Mouse (Mus musculus) heart, adult 2 months (tissue): Measurements from ENCODE around the gene Fgfr2. TPM values are rescaled to one million over a fixed set of nuclear protein-coding genes. Genes with fewer than 3 reads are reported as not detected.
"Not testable (repeated sequence)": the region's sequence is repeated elsewhere in the genome, so short reads cannot be mapped to it uniquely, and the experiment has no call there.

ENCODE experiments used
- DNase-seq, 2 experiments: peaks; one replicate each; pipeline ENCODE4 v3.0.0; 2021
- H3K27ac ChIP-seq: fragments of 200-600 bp; 2 replicates; pipeline ENCODE4 v1.8.1; 2022
- H3K27me3 ChIP-seq: fragments of 200-500 bp; 2 replicates; pipeline ENCODE4 v1.6.1; 2012; ENCODE audit warnings: mild to moderate bottlenecking, low read length, inconsistent platforms, mixed read lengths; ENCODE audit not compliant: control insufficient read depth, insufficient read depth
- H3K36me3 ChIP-seq: fragments of 200-500 bp; 2 replicates; pipeline ENCODE4 v1.6.1; 2012; ENCODE audit warnings: low read length, inconsistent platforms; ENCODE audit not compliant: control insufficient read depth, insufficient read depth
- H3K4me1 ChIP-seq: fragments of 200-500 bp; 2 replicates; pipeline ENCODE4 v1.6.1; 2011; ENCODE audit warnings: low read length; ENCODE audit not compliant: control insufficient read depth, insufficient read depth
- H3K4me3 ChIP-seq: fragments of 200-600 bp; 2 replicates; pipeline ENCODE4 v1.8.1; 2022
- H3K79me2 ChIP-seq: fragments of 200-500 bp; replicated peaks from 2 replicates; pipeline ENCODE4 v1.6.1; 2012; ENCODE audit warnings: mild to moderate bottlenecking, inconsistent platforms, low read length, moderate library complexity, mixed read lengths; ENCODE audit not compliant: control insufficient read depth, insufficient read depth
- H3K9ac ChIP-seq: fragments of 200-500 bp; 2 replicates; pipeline ENCODE4 v1.6.1; 2012; ENCODE audit warnings: low read depth, mild to moderate bottlenecking, control low read depth, inconsistent platforms, low read length, mixed read lengths
- CTCF ChIP-seq: fragments of 200-600 bp; IDR thresholded peaks from 2 replicates; pipeline ENCODE4 v1.8.1; 2022; ENCODE audit warnings: antibody characterized with exemption, mild to moderate bottlenecking, moderate library complexity
- EP300 ChIP-seq: fragments of 200-500 bp; IDR thresholded peaks from 2 replicates; pipeline ENCODE4 v1.6.1; 2011; ENCODE audit warnings: low read depth, low read length, control low read depth; ENCODE audit not compliant: insufficient read depth
- POLR2A ChIP-seq: fragments of 200-500 bp; IDR thresholded peaks from 2 replicates; pipeline ENCODE4 v1.6.1; 2011; ENCODE audit warnings: mild to moderate bottlenecking, low read depth, low read length, control low read depth; ENCODE audit not compliant: insufficient read depth
- WGBS: fragments of 180-500 bp; shearing (Covaris S2); methylation state at CpG from one replicate; pipeline ENCODE4 v1.1.7; 2018; 5-methylcytosine and 5-hydroxymethylcytosine counted together
- intact Hi-C: fragments of 180-260 bp; cut with DNase I; formaldehyde crosslinking; loops from one replicate; pipeline ENCODE4 v1.15.1; 2025
- polyA plus RNA-seq: library from polyadenylated mRNA; depleted of rRNA; stranded (reverse); fragments of >200 nt; gene quantifications from 2 replicates; pipeline ENCODE4 v1.2.3, GENCODE M21; 2012
- total RNA-seq, 2 experiments: library from RNA; stranded (reverse); gene quantifications; 2 replicates each; pipeline ENCODE4 v1.2.3; 2021

Fgfr2 gene
- total and polyA plus RNA-seq, 3 experiments, result 1.1 to 2.0 (median 1.3) TPM

DNA sequence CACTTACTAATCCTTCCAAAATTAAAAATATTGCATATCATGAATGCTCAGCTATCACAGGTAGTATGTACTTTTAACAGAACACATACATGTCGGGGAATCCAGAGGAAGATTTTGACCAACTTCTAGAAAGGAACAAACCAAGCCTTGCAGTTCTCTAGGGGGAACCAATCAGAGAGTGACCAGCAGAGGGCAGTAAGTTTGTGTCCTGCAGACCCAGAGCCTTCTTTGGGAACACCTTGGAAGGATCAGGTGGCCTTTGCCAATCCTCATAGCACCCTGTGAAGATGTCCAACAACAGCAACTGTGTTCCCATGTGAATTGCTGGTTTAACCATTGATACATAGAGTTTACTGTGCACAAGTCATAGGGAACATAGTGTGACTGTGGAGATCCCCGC is 2060.6 kb downstream of the Fgfr2 start:
- H3K9ac ChIP-seq, result no peak overlapping the region
- H3K27ac ChIP-seq, result no peak overlapping the region
- H3K4me3 ChIP-seq, result no peak overlapping the region
- DNase-seq, result no peak
- no peaks in the 10 kb centered on the region for H3K4me1 ChIP-seq
- H3K36me3 ChIP-seq, result no peaks in the 10 kb centered on the region
- intact Hi-C loops, result no loop called here
- 89% methylated on average over 2 of the region's 2 CpGs for whole genome bisulfite sequencing
- TF ChIP-seq CTCF (peak; percentile 41), EP300 (no peak)
- H3K79me2 ChIP-seq, result no peaks in the 10 kb centered on the region
- H3K27me3 ChIP-seq, result no peaks in the 10 kb centered on the region

GRCm38 (mm10) chr7:131059808-131060207 is 2063.3 kb downstream of the Fgfr2 start:
- intact Hi-C loops, DNase-seq, H3K4me1 ChIP-seq, H3K27ac ChIP-seq, H3K4me3 ChIP-seq, H3K36me3 ChIP-seq, H3K9ac ChIP-seq, H3K79me2 ChIP-seq, H3K27me3 ChIP-seq: not testable (repeated sequence)
- peak; percentile 48 for TF ChIP-seq CTCF
- WGBS, result 54% methylated on average over 2 of the region's 2 CpGs

DNA sequence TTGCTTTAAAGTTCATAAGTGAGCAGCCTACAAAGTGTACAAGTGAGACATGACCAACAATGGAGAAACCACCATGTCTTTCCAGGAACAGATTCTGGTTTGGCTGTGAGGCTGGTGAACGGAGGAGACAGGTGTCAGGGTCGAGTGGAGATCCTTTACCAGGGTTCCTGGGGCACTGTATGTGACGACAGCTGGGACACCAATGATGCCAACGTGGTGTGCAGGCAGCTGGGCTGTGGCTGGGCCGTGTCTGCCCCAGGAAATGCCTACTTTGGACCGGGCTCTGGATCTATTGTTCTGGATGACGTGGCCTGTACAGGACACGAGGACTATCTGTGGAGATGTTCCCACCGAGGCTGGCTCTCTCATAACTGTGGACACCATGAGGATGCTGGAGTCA is 2065.2 kb downstream of the Fgfr2 start:
- H3K27me3 ChIP-seq, DNase-seq, H3K9ac ChIP-seq, H3K79me2 ChIP-seq, intact Hi-C loops, H3K4me3 ChIP-seq, H3K36me3 ChIP-seq, H3K4me1 ChIP-seq, H3K27ac ChIP-seq: not testable (repeated sequence)
- 69% methylated on average over 9 of the region's 9 CpGs for WGBS

GRCm38 (mm10) chr7:131054808-131055370 is 2068.3 kb downstream of the Fgfr2 start:
- Histone ChIP-seq H3K4me1 (no peaks in the 10 kb centered on the region), H3K79me2 (no peaks in the 10 kb centered on the region), H3K4me3 (no peak overlapping the region), H3K27ac (no peak overlapping the region), H3K27me3 (no peaks in the 10 kb centered on the region), H3K9ac (no peak overlapping the region), H3K36me3 (no peaks in the 10 kb centered on the region)
- TF ChIP-seq EP300 (no peak), POLR2A (no peak), CTCF (peak; percentile 48)
- intact Hi-C loops, result no loop called here
- DNase-seq, result no peak

GRCm38 (mm10) chr7:131049829-131050228 is 2073.3 kb downstream of the Fgfr2 start:
- not testable (repeated sequence) for H3K36me3 ChIP-seq, H3K4me3 ChIP-seq, H3K79me2 ChIP-seq, DNase-seq, H3K4me1 ChIP-seq, H3K27ac ChIP-seq, H3K9ac ChIP-seq, H3K27me3 ChIP-seq
- intact Hi-C loops, result loop anchor here (10.0 kb wide), 1 partner anchor 135 kb away; no protein-coding TSS in a partner anchor
- WGBS, result 80% methylated on average over 8 of the region's 8 CpGs

- not testable (repeated sequence) for H3K27me3 ChIP-seq, H3K27ac ChIP-seq, H3K79me2 ChIP-seq, H3K9ac ChIP-seq, DNase-seq, H3K36me3 ChIP-seq, H3K4me1 ChIP-seq, H3K4me3 ChIP-seq
- peak; percentile 51 for TF ChIP-seq CTCF
- intact Hi-C loops, result loop anchor here (10.0 kb wide), 1 partner anchor 131 kb away; no protein-coding TSS in a partner anchor
- WGBS, result 36% methylated on average over 3 of the region's 3 CpGs
These were observed 2077.8 kb downstream of the Fgfr2 start for GRCm38 (mm10) chr7:131045258-131045835.

DNA sequence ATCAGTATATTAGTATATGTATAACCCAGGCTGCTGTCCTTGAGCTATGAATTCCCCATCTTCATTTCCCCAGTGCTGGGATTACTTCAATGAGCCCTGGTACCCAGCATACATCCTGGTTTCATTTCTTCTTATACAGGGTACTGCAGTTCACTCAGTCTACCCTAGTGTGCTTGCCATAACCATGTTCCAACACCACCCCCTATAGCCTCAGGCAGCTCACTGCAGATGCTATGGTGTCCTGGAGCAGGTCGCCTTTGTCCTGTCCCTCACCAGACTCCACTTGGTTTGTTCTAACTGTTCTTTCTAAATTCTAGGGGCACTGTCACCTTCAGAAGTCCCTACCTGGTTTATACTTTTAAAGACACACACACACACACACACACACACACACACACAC is 2080.5 kb downstream of the Fgfr2 start:
- WGBS, result 61% methylated on average over 1 of the region's 1 CpGs
- H3K36me3 ChIP-seq, result no peaks in the 10 kb centered on the region
- TF ChIP-seq CTCF (peak; percentile 65), EP300 (no peak)
- H3K27me3 ChIP-seq, result no peaks in the 10 kb centered on the region
- no peaks in the 10 kb centered on the region for H3K4me1 ChIP-seq
- H3K4me3 ChIP-seq, result no peak overlapping the region
- no peak overlapping the region for H3K9ac ChIP-seq
- no peaks in the 10 kb centered on the region for H3K79me2 ChIP-seq
- no peak overlapping the region for H3K27ac ChIP-seq
- intact Hi-C loops, result loop anchor here (5.0 to 10.0 kb wide), 3 partner anchors 128 to 270 kb away; partner anchors contain the start of gene Btbd16
- DNase-seq, result no peak

- H3K27me3 ChIP-seq, H3K79me2 ChIP-seq, H3K4me1 ChIP-seq, DNase-seq, H3K36me3 ChIP-seq, H3K27ac ChIP-seq, H3K4me3 ChIP-seq, H3K9ac ChIP-seq: not testable (repeated sequence)
- intact Hi-C loops, result loop anchor here (5.0 to 10.0 kb wide), 3 partner anchors 126 to 268 kb away; partner anchors contain the start of gene Btbd16
- 78% methylated on average over 8 of the region's 8 CpGs for WGBS
These were observed 2082.4 kb downstream of the Fgfr2 start for GRCm38 (mm10) chr7:131040760-131041159.
